Mouse (Mus musculus): ENCODE data around the gene Klrg2. TPM values are rescaled to one million over a fixed set of nuclear protein-coding genes. Genes with fewer than 3 reads are reported as not detected.

Klrg2 gene
- polyA plus RNA-seq, 1 experiment from 2014 or later: 0.14 TPM

DNA sequence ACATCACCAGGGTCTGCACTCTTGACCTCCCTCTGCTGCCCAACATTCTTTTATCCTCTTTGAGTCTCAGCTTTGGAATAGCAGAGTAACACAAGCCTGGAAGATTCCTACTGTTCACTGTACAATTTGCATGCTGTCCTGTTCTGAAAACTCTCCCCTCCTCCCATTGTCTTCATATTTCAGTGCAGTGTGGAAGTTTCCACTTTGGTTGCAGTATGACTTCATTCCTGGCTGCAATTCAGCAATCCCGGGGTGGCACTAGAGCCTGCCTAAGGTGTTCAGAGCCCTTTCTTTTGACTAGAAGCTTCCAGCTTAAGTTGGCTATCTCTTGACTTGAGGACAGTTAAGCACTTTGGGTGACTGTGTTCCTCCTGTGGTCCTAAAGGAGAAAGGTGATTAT, 12.6 kb downstream of the Klrg2 start:
- WGBS (ENCODE audit: insufficient replicate concordance): 66% methylated on average over 1 of the region's 1 CpGs
- Histone ChIP-seq H3K9me3 (replicated peaks; ENCODE audit: control insufficient read depth, low read length) (no peaks in the 10 kb centered on the region), H3K27ac (ENCODE audit: low read depth, low read length) (no peak overlapping the region), H3K4me3 (ENCODE audit: low read depth, low read length) (no peak overlapping the region), H3K4me2 (no peak overlapping the region), H3K9ac (ENCODE audit: low read depth, low read length) (no peak overlapping the region), H3K4me1 (ENCODE audit: control insufficient read depth, insufficient read depth, low read length) (peaks cover 10% of the 10 kb centered on the region; the same call in 1 of the 2 replicates), H3K27me3 (ENCODE audit: control insufficient read depth, insufficient read depth, low read length) (no peaks in the 10 kb centered on the region), H3K36me3 (ENCODE audit: control insufficient read depth, insufficient read depth, low read length) (0 out of 2 replicates have a peak, but pooled peaks cover 7% of the 10 kb centered on the region)
- no peak for ATAC-seq (replicated peaks; ENCODE audit: insufficient number of reproducible peaks, low FRiP score, low TSS enrichment)

DNA sequence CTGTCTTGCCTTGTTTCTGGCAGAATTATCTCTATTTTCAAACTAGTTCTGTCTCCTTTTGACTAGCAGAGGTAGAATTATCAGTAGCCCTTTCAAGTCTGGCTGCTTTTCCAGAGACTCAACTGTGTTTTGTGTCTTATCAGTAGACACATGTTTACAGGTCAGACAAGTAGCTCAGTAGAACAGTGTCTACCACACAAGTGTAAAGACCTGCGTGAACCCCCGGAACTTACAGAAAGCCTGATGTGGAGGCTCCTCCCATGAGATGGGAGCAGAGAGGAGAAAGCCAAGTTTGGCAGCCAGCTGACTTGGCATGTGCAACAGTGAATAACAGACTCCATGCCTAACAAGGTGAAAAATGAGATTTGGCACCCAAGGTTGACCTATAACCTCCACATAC, 13.6 kb downstream of the Klrg2 start:
- Histone ChIP-seq H3K9ac (ENCODE audit: low read depth, low read length) (no peak overlapping the region), H3K27me3 (ENCODE audit: control insufficient read depth, insufficient read depth, low read length) (no peaks in the 10 kb centered on the region), H3K27ac (ENCODE audit: low read depth, low read length) (peak overlapping the region; percentile 1; the same call in 1 of the 2 replicates), H3K36me3 (ENCODE audit: control insufficient read depth, insufficient read depth, low read length) (peaks cover 11% of the 10 kb centered on the region; the same call in 1 of the 2 replicates), H3K4me3 (ENCODE audit: low read depth, low read length) (no peak overlapping the region), H3K4me2 (no peak overlapping the region), H3K4me1 (ENCODE audit: control insufficient read depth, insufficient read depth, low read length) (peaks cover 10% of the 10 kb centered on the region; the same call in 1 of the 2 replicates), H3K9me3 (replicated peaks; ENCODE audit: control insufficient read depth, low read length) (no peaks in the 10 kb centered on the region)
- WGBS (ENCODE audit: insufficient replicate concordance): 44% methylated on average over 2 of the region's 2 CpGs
- ATAC-seq (replicated peaks; ENCODE audit: insufficient number of reproducible peaks, low FRiP score, low TSS enrichment): 0 out of 2 replicates have a peak, but pooled peaks have one; percentile 31

DNA sequence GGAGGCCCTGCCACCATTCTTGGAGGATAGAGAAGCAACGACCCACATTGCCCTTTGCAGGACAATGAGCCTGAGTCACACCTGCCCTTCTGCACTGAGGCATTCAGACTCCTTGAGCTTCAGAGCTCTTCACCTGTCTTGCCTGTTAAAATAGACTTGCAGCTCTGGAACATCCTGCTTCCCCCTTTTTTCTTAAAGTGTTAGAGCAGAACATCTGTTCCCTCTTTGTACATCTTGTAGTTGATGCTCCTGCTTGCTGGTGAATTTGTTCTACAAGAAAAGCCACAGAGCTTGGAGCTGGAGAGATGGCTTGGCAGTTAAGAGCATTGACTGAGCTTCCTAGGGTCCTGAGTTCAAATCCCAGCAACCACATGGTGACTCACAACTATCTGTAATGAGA, 14.6 kb downstream of the Klrg2 start:
- H3K36me3 ChIP-seq (ENCODE audit: control insufficient read depth, insufficient read depth, low read length): peaks cover 21% of the 10 kb centered on the region
- H3K4me1 ChIP-seq (ENCODE audit: control insufficient read depth, insufficient read depth, low read length): peaks cover 10% of the 10 kb centered on the region; the same call in 1 of the 2 replicates
- no peak overlapping the region for H3K4me2 ChIP-seq
- no peak for ATAC-seq (replicated peaks; ENCODE audit: insufficient number of reproducible peaks, low FRiP score, low TSS enrichment)
- no peak overlapping the region for H3K9ac ChIP-seq (ENCODE audit: low read depth, low read length)
- H3K9me3 ChIP-seq (replicated peaks; ENCODE audit: control insufficient read depth, low read length): no peaks in the 10 kb centered on the region
- WGBS (ENCODE audit: insufficient replicate concordance): 84% methylated on average over 1 of the region's 1 CpGs
- no peaks in the 10 kb centered on the region for H3K27me3 ChIP-seq (ENCODE audit: control insufficient read depth, insufficient read depth, low read length)
- H3K4me3 ChIP-seq (ENCODE audit: low read depth, low read length): no peak overlapping the region
- no peak overlapping the region for H3K27ac ChIP-seq (ENCODE audit: low read depth, low read length)

GRCm38 (mm10) chr6:38609892-38610291, 27.1 kb downstream of the Klrg2 start:
- no peak overlapping the region for H3K9ac ChIP-seq (ENCODE audit: low read depth, low read length)
- WGBS (ENCODE audit: insufficient replicate concordance): 84% methylated on average over 2 of the region's 2 CpGs
- no peaks in the 10 kb centered on the region; the same call in 1 of the 2 replicates for H3K4me1 ChIP-seq (ENCODE audit: control insufficient read depth, insufficient read depth, low read length)
- no peak for ATAC-seq (replicated peaks; ENCODE audit: insufficient number of reproducible peaks, low FRiP score, low TSS enrichment)
- H3K27ac ChIP-seq (ENCODE audit: low read depth, low read length): no peak overlapping the region
- H3K9me3 ChIP-seq (replicated peaks; ENCODE audit: control insufficient read depth, low read length): no peaks in the 10 kb centered on the region
- H3K27me3 ChIP-seq (ENCODE audit: control insufficient read depth, insufficient read depth, low read length): no peaks in the 10 kb centered on the region
- H3K4me2 ChIP-seq: no peak overlapping the region
- peaks cover 11% of the 10 kb centered on the region for H3K36me3 ChIP-seq (ENCODE audit: control insufficient read depth, insufficient read depth, low read length)
- no peak overlapping the region for H3K4me3 ChIP-seq (ENCODE audit: low read depth, low read length)

DNA sequence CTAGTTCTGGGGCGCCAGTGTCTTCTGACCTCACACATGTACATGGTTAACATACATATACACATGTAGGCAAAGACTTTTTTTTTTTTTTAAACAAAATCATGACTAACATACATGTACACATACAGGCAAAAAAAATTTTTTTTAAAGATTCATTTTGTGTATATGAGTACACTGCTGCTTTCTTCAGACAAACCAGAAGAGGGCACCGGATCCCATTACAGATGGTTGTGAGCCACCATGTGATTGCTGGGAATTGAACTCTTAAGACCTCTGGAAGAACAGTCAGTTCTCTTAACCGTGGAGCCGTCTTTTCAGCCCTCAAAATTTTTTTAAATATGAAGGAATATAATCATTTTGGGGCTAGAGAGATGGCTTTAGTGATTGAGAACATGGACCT, 39.6 kb downstream of the Klrg2 start:
- H3K9me3 ChIP-seq (replicated peaks; ENCODE audit: control insufficient read depth, low read length): no peaks in the 10 kb centered on the region
- H3K4me1 ChIP-seq (ENCODE audit: control insufficient read depth, insufficient read depth, low read length): no peaks in the 10 kb centered on the region
- peaks cover 19% of the 10 kb centered on the region for H3K36me3 ChIP-seq (ENCODE audit: control insufficient read depth, insufficient read depth, low read length)
- H3K9ac ChIP-seq (ENCODE audit: low read depth, low read length): no peak overlapping the region
- ATAC-seq (replicated peaks; ENCODE audit: insufficient number of reproducible peaks, low FRiP score, low TSS enrichment): no peak
- WGBS (ENCODE audit: insufficient replicate concordance): 90% methylated on average over 4 of the region's 4 CpGs
- H3K27me3 ChIP-seq (ENCODE audit: control insufficient read depth, insufficient read depth, low read length): no peaks in the 10 kb centered on the region
- no peak overlapping the region for H3K4me3 ChIP-seq (ENCODE audit: low read depth, low read length)
- no peak overlapping the region for H3K27ac ChIP-seq (ENCODE audit: low read depth, low read length)
- H3K4me2 ChIP-seq: no peak overlapping the region

GRCm38 (mm10) chr6:38581711-38582110, 55.3 kb downstream of the Klrg2 start:
- no peak overlapping the region for H3K4me2 ChIP-seq
- no peak overlapping the region for H3K9ac ChIP-seq (ENCODE audit: low read depth, low read length)
- no peaks in the 10 kb centered on the region for H3K27me3 ChIP-seq (ENCODE audit: control insufficient read depth, insufficient read depth, low read length)
- 90% methylated on average over 3 of the region's 3 CpGs for WGBS (ENCODE audit: insufficient replicate concordance)
- no peak for ATAC-seq (replicated peaks; ENCODE audit: insufficient number of reproducible peaks, low FRiP score, low TSS enrichment)
- no peak overlapping the region for H3K27ac ChIP-seq (ENCODE audit: low read depth, low read length)
- no peaks in the 10 kb centered on the region for H3K9me3 ChIP-seq (replicated peaks; ENCODE audit: control insufficient read depth, low read length)
- H3K4me3 ChIP-seq (ENCODE audit: low read depth, low read length): no peak overlapping the region
- peaks cover 17% of the 10 kb centered on the region for H3K36me3 ChIP-seq (ENCODE audit: control insufficient read depth, insufficient read depth, low read length)
- H3K4me1 ChIP-seq (ENCODE audit: control insufficient read depth, insufficient read depth, low read length): no peaks in the 10 kb centered on the region

DNA sequence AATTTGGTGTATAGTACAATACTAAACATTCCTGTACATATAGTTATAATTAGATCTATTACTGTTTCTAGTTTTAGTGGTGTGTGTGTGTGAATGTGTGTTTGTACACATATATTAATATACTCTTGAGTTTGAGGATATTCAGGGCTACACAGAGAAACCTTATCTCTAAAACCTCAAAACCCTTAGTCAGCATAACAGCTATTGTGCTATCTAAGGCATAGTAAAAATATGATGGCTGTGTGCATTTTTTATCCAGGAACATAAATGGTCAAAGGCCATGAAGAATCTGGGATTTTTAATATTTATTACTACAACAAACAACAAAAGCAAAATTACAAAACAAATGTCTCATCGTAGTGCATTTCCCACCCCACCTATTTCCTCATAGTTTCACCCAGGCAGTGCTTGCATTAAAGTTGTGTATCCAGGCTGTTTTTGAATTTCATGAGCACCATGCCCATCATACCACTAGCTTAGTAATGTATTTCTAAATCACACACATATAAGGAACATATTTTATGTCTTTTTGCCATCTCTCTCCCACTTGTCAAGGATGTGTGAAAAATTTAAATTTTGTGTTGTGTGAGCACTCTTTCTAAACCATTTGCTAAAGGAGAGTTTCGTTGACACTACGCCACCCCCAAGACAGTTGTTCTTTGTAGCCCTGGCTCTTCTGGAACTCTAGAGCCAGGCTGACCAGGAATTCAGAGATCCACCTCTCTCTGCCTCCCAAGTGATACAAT, 56.8 kb downstream of the Klrg2 start:
- 94% methylated on average over 3 of the region's 3 CpGs for WGBS (ENCODE audit: insufficient replicate concordance)
- no peaks in the 10 kb centered on the region for H3K27me3 ChIP-seq (ENCODE audit: control insufficient read depth, insufficient read depth, low read length)
- peaks cover 7% of the 10 kb centered on the region for H3K36me3 ChIP-seq (ENCODE audit: control insufficient read depth, insufficient read depth, low read length)
- H3K4me2 ChIP-seq: no peak overlapping the region
- no peaks in the 10 kb centered on the region for H3K4me1 ChIP-seq (ENCODE audit: control insufficient read depth, insufficient read depth, low read length)
- H3K9ac ChIP-seq (ENCODE audit: low read depth, low read length): no peak overlapping the region
- no peaks in the 10 kb centered on the region for H3K9me3 ChIP-seq (replicated peaks; ENCODE audit: control insufficient read depth, low read length)
- no peak for ATAC-seq (replicated peaks; ENCODE audit: insufficient number of reproducible peaks, low FRiP score, low TSS enrichment)
- no peak overlapping the region for H3K27ac ChIP-seq (ENCODE audit: low read depth, low read length)
- H3K4me3 ChIP-seq (ENCODE audit: low read depth, low read length): no peak overlapping the region

GRCm38 (mm10) chr6:38576096-38576495, 60.9 kb downstream of the Klrg2 start:
- no peaks in the 10 kb centered on the region for H3K27me3 ChIP-seq (ENCODE audit: control insufficient read depth, insufficient read depth, low read length)
- H3K9ac ChIP-seq (ENCODE audit: low read depth, low read length): no peak overlapping the region
- H3K36me3 ChIP-seq (ENCODE audit: control insufficient read depth, insufficient read depth, low read length): peaks cover 19% of the 10 kb centered on the region
- H3K9me3 ChIP-seq (replicated peaks; ENCODE audit: control insufficient read depth, low read length): no peaks in the 10 kb centered on the region
- WGBS (ENCODE audit: insufficient replicate concordance): 69% methylated on average over 2 of the region's 2 CpGs
- H3K4me1 ChIP-seq (ENCODE audit: control insufficient read depth, insufficient read depth, low read length): no peaks in the 10 kb centered on the region
- no peak for ATAC-seq (replicated peaks; ENCODE audit: insufficient number of reproducible peaks, low FRiP score, low TSS enrichment)
- no peak overlapping the region for H3K4me3 ChIP-seq (ENCODE audit: low read depth, low read length)
- H3K27ac ChIP-seq (ENCODE audit: low read depth, low read length): no peak overlapping the region
- no peak overlapping the region for H3K4me2 ChIP-seq

Data from heart, embryonic 11.5 days (tissue).